Mouse (Mus musculus): ENCODE results near the gene Mecom. TPM values are rescaled to one million over a fixed set of nuclear protein-coding genes. Genes with fewer than 3 reads are reported as not detected.

Mecom gene
- polyA plus RNA-seq, 3 experiments from 2014 or later, result not detected

DNA sequence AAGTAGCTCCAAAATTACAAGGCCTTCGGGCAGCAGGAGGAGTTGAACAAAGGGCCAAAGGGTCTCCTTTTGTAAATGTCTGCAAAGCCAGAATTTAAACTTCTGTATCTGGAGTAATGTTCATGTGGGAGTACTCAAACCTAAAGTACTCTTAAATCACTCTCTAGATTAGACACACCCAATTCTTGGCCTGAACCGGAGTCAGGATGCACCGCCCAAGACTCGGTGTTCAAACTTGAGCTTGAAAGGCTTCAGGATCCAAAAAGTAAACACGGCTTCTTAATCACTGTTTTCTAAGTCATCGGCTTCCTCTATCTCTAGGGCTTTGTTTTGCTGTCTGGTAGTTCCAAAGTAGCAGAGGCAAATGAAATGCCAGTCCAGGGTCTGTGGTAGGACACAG is 67.3 kb downstream of the Mecom start:
- ATAC-seq, result no peak

DNA sequence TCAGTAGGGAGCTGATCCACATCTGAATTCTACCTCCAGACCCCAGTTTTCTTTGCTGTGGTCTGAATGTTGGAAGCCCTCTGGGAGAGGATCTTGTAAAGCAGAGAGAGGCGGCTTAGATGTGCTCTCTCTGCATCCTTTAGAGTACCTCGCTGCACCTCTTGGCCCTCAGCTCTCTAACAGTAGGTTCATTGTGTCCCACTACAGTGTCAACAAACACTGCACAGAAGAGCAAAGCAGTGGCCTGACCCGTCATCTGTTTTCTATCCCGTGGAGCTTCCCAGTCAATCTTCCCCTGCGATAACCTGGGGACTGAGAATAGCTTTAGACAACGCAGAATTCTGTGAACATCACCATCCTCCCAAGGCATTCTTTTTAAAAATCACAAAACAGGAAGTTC is 69.6 kb downstream of the Mecom start:
- no peak for ATAC-seq

DNA sequence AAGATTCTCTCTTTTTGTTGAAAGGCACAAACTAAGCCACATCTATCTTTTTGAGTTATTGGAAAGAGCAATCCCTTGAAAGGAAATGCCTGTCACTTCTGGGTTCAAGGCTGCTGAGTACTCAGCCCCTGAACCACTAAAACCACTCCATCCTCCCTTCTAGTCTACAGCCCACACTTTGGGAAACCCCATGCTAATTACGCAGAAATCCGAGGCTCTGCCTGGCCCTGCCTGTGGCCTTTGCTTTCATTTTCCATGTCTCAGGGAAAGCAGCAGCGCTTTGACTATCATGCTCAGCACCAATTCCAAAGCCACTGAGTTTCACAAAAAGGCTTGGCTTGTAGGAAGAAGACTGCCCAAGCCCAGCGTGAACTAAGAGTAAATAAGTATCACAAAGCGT is 70.8 kb downstream of the Mecom start:
- ATAC-seq, result no peak

- ATAC-seq, result no peak
These were observed 72.2 kb downstream of the Mecom start for GRCm38 (mm10) chr3:30475591-30475990.

- ATAC-seq, result no peak
These were observed 79.6 kb downstream of the Mecom start for GRCm38 (mm10) chr3:30468068-30468835.

DNA sequence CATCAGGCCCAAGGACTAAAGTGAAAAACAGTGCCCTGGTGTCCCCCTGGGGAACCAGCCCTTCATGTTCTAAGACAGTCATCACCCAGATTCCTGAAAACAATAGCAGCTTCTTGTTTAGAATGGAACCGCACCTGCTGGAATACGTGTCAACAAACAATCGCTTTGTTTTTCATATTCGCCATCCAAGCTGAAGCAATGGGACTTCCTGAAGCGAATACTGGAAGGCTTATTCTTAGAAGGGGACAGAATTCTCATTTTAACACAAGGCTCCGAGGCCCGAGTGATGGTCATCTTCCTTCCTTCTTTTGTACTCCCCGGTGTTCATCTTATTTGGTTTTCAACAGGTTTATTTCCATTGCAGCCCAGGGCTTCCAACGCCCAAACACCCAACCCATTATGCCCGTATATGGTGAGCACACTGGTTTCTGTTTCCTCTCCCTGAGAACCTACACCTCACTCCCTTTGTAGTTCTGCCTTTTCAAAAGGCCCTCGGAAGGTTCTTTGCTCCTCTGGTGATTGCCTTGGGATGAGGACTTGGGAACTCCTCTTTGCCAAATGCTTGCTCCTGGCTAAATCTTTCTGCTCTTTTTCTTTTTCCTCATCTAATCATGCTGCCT is 81.7 kb downstream of the Mecom start:
- no peak for ATAC-seq

GRCm38 (mm10) chr3:30464497-30464896 is 83.3 kb downstream of the Mecom start:
- ATAC-seq, result no peak

GRCm38 (mm10) chr3:30461831-30462230 is 86.0 kb downstream of the Mecom start:
- no peak for ATAC-seq

DNA sequence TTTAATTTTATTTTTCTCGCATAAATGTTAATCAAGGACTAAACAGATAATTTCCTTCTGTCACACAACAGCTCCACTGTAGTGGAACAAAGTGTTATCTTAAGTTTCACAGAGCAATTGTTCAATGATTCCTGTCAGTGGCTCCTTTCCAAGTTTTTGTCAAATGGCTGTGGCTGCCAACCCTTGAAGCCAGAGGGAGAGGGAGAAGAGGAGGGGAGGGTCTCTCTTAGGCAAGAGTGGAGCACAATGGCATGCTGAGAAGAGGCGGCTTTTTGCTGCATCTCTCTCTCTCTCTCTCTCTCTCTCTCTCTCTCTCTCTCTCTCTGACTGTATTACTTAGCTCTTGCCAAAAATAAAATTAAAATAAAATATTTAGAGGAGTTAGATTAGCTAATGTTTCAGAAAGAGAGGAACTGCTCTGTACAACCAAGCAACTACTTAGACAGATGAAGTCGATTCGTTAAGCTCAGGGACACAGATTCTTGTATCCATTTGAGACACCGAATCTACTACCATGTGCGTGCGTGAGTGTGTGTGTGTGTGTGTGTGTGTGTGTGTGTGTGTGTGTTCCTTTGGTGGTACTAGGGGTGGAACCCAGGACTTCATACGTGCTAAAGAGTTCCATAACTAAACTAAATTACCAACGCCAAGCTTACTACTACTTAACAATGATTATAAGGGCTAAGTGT is 86.8 kb downstream of the Mecom start:
- no peak for ATAC-seq

DNA sequence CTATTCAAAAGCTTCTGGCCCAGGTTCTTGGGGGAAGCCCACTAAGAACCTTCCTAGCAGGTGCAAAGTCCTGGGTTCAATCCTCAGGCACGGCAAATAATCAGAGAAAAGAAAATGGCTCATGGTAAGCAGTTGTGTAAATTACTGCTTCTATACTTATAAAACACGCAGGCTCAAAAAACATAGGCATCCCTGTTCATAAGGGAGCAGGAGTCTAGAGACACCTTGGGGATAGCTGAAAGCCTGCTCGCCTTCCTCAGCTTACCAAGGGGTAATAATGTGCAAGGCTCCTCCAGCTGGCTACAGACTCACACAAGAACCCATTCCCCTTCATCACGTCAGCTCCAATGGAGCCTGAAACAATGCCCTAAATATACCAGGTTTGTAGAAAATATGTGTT is 88.2 kb downstream of the Mecom start:
- ATAC-seq, result no peak

DNA sequence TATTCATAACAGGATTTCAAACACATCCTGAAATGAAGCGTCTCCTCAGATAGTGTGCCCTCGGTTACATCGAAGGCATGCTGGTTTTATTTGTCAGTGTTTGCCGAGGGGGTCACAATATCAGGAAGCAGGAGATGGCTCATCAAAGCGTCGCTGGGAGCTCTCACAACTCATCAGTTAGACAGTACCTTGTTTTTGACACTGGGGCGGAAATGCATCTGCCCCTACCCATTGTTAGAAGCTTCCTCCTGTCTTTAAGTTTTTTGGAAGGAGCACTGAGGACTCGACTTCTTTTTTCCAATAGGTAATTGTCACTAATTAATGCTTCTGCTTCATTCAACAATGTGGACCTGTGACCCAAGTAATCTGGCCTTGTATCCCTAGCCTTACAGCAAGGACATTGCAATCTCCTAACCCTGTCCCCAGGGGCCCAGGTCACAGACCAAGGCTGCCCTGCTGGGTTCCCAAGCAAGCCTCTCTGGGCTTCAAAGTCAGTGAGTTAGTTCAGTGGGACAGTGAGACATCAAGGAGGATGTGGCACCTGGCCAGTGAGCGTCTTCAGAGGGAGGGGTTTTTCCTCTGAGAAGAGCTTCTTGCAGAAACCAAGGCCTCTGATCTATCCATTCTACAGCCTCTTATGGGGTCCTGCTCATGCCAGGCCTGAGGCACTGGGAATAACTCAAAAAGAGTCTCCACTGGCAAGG is 89.7 kb downstream of the Mecom start:
- no peak for ATAC-seq

- no peak for ATAC-seq
These were observed 91.9 kb downstream of the Mecom start for GRCm38 (mm10) chr3:30455902-30456301.

GRCm38 (mm10) chr3:30453546-30454455 is 94.0 kb downstream of the Mecom start:
- ATAC-seq, result no peak

GRCm38 (mm10) chr3:30453046-30453445 is 94.8 kb downstream of the Mecom start:
- ATAC-seq, result no peak

DNA sequence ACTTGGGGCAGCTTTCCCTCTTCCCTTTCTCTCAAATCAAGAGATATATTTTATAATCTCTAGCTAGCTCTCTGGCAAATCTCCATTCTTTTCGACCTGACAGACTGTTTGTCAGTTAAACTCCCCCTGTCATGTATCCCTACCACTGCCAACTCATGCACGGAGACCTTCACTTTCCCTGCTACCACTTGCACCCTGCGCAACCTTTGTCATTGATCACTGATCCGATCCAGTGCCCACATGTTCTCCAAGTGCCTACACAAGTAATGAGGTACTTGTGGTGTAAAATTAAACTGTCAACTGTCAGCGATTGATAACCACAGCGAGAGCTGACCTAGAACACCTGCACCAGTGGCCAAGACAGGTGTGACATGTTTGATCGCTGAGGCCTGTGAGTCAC is 95.3 kb downstream of the Mecom start:
- ATAC-seq, result no peak

DNA sequence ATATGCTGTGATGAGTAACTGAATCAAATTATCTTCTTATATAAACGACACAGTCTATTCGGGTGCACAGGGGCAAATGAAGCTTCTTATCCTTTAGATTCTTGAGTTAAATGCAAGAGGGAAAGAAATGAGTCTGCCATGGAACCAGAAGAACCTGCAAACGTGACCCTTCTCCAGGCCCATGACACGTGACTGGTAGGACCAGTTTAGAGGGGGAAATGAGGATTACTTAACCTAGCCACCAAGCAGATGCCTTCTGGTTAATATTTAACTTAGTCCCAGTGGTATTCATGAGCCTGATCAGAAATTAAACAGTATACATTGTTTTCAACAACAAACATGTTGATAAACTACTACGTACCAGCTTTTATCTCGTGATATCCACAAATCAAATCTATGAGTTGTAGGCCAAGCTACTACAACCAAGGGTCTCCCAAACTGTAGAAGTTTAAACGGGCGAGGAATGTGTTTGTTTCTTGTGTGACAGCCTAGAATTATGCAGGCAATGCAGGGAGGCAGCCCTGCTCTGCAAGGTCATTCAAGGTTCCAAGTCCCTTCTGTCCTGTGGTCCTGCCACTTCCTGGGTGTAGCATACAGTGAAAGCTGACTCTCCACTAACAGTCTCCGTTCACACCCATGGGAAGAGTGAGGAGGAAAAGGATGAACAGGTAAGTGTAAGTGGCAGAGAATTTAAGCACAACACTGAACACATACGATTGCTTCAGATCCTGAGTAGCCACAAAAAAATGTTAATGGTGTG is 97.4 kb downstream of the Mecom start:
- no peak for ATAC-seq

- ATAC-seq, result no peak
These were observed 99.2 kb downstream of the Mecom start for GRCm38 (mm10) chr3:30448624-30449023.

GRCm38 (mm10) chr3:30445970-30446442 is 101.8 kb downstream of the Mecom start:
- no peak for ATAC-seq

DNA sequence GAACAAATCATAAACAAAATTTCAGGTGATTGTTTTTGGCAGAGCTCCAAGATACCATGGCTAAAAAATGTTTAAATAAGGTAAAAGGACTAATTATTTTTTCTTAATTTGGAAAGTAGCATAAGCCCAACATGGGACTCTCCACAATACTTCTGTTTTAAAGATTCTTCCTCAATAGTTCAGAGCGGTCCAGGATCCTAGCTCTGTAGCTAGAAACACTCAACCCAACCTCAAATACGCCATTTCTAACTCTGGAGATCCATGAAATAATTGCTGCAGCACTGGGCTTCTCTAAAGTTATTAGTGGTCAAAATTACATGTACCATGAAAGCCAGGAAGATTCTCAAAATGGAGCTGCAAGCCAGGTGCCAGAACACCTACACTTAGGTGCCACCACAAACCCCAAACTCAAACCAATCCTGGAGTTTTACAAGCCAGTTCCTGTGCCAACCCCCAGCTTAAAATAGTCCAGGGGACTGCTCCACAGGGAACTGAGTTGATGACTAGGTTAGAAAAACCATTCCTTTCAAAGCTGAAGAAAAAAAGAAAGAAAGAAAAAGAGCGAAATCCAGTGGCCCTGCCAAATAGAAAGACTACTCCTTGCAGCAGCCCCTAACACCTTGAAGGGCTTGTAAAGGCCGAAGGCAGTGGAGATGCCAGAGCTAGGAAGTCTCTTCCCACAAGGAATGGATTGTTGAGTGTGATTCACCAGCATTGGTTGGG is 102.4 kb downstream of the Mecom start:
- no peak for ATAC-seq

GRCm38 (mm10) chr3:30441646-30442045 is 106.2 kb downstream of the Mecom start:
- no peak for ATAC-seq

DNA sequence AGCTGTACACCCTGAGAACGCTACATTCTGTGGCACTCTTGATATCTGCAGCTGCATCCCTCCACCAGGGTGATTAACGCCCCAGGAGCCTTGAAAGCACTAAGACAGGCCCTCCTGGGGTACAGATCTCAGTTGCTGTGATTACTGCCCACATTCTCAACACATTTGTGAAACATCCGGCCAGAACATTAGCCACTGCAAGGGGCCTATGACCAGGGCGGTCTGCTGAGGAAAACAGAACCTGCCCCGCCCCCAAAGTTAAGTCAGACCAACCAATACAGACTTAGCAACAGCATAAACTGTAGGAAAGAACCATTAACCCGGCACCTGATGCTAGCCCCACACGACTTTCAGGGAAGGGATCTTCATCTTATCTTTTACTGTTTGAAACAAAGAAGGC is 109.8 kb downstream of the Mecom start:
- ATAC-seq, result no peak
